Mouse (Mus musculus): ENCODE measurements around the gene Tmcc1. TPM values are rescaled to one million over a fixed set of nuclear protein-coding genes. Genes with fewer than 3 reads are reported as not detected.

Tmcc1 gene
- total RNA-seq, 2 experiments from 2014 or later: 5.4 to 9.9 TPM

- no peak for ATAC-seq (replicated peaks; ENCODE audit: poor library complexity, severe bottlenecking)
Observed at GRCm38 (mm10) chr6:116037281-116037831, 155.9 kb downstream of the Tmcc1 start.

GRCm38 (mm10) chr6:116036555-116036954, 156.7 kb downstream of the Tmcc1 start:
- no peak for ATAC-seq (replicated peaks; ENCODE audit: poor library complexity, severe bottlenecking)

GRCm38 (mm10) chr6:116031052-116031451, 162.2 kb downstream of the Tmcc1 start:
- ATAC-seq (replicated peaks; ENCODE audit: poor library complexity, severe bottlenecking): no peak

- ATAC-seq (replicated peaks; ENCODE audit: poor library complexity, severe bottlenecking): no peak
Observed at GRCm38 (mm10) chr6:116024666-116025065, 168.6 kb downstream of the Tmcc1 start.

GRCm38 (mm10) chr6:116021961-116022485, 171.3 kb downstream of the Tmcc1 start:
- no peak; the same call in 1 of the 2 replicates for ATAC-seq (replicated peaks; ENCODE audit: poor library complexity, severe bottlenecking)

- no peak for ATAC-seq (replicated peaks; ENCODE audit: poor library complexity, severe bottlenecking)
Observed at GRCm38 (mm10) chr6:116015902-116016301, 177.4 kb downstream of the Tmcc1 start.

GRCm38 (mm10) chr6:116014111-116014510, 179.2 kb downstream of the Tmcc1 start:
- peak; percentile 72 for ATAC-seq (replicated peaks; ENCODE audit: poor library complexity, severe bottlenecking)

GRCm38 (mm10) chr6:116013687-116014086, 179.6 kb downstream of the Tmcc1 start:
- peak; percentile 70 for ATAC-seq (replicated peaks; ENCODE audit: poor library complexity, severe bottlenecking)

GRCm38 (mm10) chr6:116010541-116010940, 182.7 kb downstream of the Tmcc1 start:
- ATAC-seq (replicated peaks; ENCODE audit: poor library complexity, severe bottlenecking): peak; percentile 32

GRCm38 (mm10) chr6:116009426-116009825, 183.9 kb downstream of the Tmcc1 start:
- ATAC-seq (replicated peaks; ENCODE audit: poor library complexity, severe bottlenecking): 0 out of 2 replicates have a peak, but pooled peaks have one; percentile 17

- ATAC-seq (replicated peaks; ENCODE audit: poor library complexity, severe bottlenecking): no peak
Observed at GRCm38 (mm10) chr6:116007561-116008173, 185.6 kb downstream of the Tmcc1 start.

GRCm38 (mm10) chr6:116006731-116007130, 186.6 kb downstream of the Tmcc1 start:
- no peak for ATAC-seq (replicated peaks; ENCODE audit: poor library complexity, severe bottlenecking)

- ATAC-seq (replicated peaks; ENCODE audit: poor library complexity, severe bottlenecking): no peak
Observed at GRCm38 (mm10) chr6:116005959-116006288, 187.4 kb downstream of the Tmcc1 start.

- ATAC-seq (replicated peaks; ENCODE audit: poor library complexity, severe bottlenecking): no peak
Observed at GRCm38 (mm10) chr6:116005275-116005958, 187.9 kb downstream of the Tmcc1 start.

- peak; percentile 81 for ATAC-seq (replicated peaks; ENCODE audit: poor library complexity, severe bottlenecking)
Observed at GRCm38 (mm10) chr6:116004716-116005115, 188.6 kb downstream of the Tmcc1 start.

- no peak for ATAC-seq (replicated peaks; ENCODE audit: poor library complexity, severe bottlenecking)
Observed at GRCm38 (mm10) chr6:116004069-116004468, 189.2 kb downstream of the Tmcc1 start.

GRCm38 (mm10) chr6:116003516-116003915, 189.8 kb downstream of the Tmcc1 start:
- ATAC-seq (replicated peaks; ENCODE audit: poor library complexity, severe bottlenecking): peak; percentile 63

GRCm38 (mm10) chr6:116002311-116003104, 190.8 kb downstream of the Tmcc1 start:
- ATAC-seq (replicated peaks; ENCODE audit: poor library complexity, severe bottlenecking): no peak

GRCm38 (mm10) chr6:116000851-116001250, 192.4 kb downstream of the Tmcc1 start:
- no peak for ATAC-seq (replicated peaks; ENCODE audit: poor library complexity, severe bottlenecking)

GRCm38 (mm10) chr6:115999227-115999626, 194.1 kb downstream of the Tmcc1 start:
- no peak for ATAC-seq (replicated peaks; ENCODE audit: poor library complexity, severe bottlenecking)

GRCm38 (mm10) chr6:115998758-115999157, 194.5 kb downstream of the Tmcc1 start:
- no peak for ATAC-seq (replicated peaks; ENCODE audit: poor library complexity, severe bottlenecking)

Measured in granulocyte monocyte progenitor cell, adult 5-6 weeks (primary cell).